Mouse (Mus musculus): ENCODE results near the gene Atp1b1. TPM values are rescaled to one million over a fixed set of nuclear protein-coding genes. Genes with fewer than 3 reads are reported as not detected.

Atp1b1 gene
- polyA plus RNA-seq, 1 experiment, result 116 TPM

DNA sequence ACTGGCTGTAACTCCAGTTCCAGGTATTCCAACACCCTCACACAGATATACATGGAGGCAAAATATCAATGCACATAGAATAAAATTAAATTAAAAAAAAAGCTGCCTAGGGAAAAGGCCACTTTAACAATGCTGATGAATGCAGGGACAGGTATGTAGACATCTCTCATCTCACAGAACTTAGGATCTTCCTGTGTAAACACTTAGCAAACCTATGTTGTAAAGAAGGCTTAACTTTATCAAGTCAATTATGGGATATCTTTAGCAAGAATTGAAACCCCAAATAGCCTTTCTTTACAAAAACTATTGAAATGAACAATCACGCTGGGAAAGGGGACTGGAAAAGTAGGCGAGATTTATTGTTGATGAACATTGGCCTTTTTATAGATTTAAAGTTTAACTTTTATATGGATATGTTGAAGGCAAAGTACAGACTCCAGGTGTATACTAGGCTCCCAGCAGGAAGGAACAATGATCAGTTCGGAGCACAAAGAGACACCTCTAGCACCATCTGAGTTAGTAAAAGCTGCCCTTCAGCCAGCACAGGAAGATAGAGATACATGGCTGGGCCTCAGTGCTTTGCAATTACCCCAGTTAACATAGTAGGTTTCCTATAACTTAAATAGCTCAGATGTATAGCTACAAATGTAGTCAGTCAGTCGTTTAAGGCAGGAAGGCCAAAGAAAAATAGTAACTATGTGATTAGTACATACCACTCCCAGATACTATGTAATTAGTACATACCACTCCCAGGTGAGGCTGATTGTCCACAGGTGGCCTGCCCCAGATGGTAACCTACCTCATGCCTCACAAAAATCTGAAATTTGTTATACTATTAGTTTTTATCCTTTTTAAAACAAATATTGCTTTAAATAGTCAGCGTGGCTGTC lies 22.8 kb upstream of the Atp1b1 start:
- H3K9ac ChIP-seq (ENCODE audit: low read depth, poor library complexity, severe bottlenecking), result no peak overlapping the region
- TF ChIP-seq CTCF (IDR thresholded peaks at IDR 0.05; ENCODE audit: low read depth, low read length), result no peak
- no peak for TF ChIP-seq EP300 (IDR thresholded peaks at IDR 0.05; ENCODE audit: insufficient read depth, low read depth, low read length)
- TF ChIP-seq POLR2A (IDR thresholded peaks at IDR 0.05; ENCODE audit: insufficient read depth, low read length), result no peak
- H3K9me3 ChIP-seq (replicated peaks; ENCODE audit: control insufficient read depth, insufficient read depth, low read length, poor library complexity, severe bottlenecking), result no peaks in the 10 kb centered on the region
- H3K27me3 ChIP-seq (ENCODE audit: control insufficient read depth, insufficient read depth, low read length, poor library complexity, severe bottlenecking), result no peaks in the 10 kb centered on the region
- H3K4me1 ChIP-seq (ENCODE audit: control insufficient read depth, insufficient read depth, low read length), result peaks cover 3% of the 10 kb centered on the region
- H3K27ac ChIP-seq (ENCODE audit: insufficient read depth, low read length), result no peak overlapping the region
- no peaks in the 10 kb centered on the region for H3K36me3 ChIP-seq (ENCODE audit: control insufficient read depth, insufficient read depth, low read length, poor library complexity, severe bottlenecking)
- H3K4me3 ChIP-seq (ENCODE audit: low read depth, low read length), result no peak overlapping the region

DNA sequence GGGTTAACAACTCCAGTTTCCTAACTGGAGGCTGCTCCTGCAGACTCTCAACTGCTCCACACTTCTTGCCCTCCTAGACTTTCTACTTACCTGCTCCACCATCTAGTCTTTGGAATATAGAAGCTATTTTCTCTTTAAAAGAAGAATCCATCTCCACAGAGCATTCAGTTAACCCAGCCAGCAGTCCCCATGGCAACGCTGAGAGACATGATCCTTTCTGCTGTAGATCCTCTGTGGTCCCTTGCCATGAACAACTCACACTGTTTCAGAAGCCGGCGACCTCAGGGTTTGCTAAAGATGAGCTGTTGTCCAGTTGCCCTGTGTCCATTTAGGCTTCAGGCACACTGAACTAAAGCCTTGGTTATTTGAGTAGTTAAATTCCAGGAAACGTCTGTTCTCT lies 17.7 kb upstream of the Atp1b1 start:
- TF ChIP-seq EP300 (IDR thresholded peaks at IDR 0.05; ENCODE audit: insufficient read depth, low read depth, low read length), result no peak
- no peak for TF ChIP-seq CTCF (IDR thresholded peaks at IDR 0.05; ENCODE audit: low read depth, low read length)
- TF ChIP-seq POLR2A (IDR thresholded peaks at IDR 0.05; ENCODE audit: insufficient read depth, low read length), result no peak
- H3K9ac ChIP-seq (ENCODE audit: low read depth, poor library complexity, severe bottlenecking), result no peak overlapping the region

DNA sequence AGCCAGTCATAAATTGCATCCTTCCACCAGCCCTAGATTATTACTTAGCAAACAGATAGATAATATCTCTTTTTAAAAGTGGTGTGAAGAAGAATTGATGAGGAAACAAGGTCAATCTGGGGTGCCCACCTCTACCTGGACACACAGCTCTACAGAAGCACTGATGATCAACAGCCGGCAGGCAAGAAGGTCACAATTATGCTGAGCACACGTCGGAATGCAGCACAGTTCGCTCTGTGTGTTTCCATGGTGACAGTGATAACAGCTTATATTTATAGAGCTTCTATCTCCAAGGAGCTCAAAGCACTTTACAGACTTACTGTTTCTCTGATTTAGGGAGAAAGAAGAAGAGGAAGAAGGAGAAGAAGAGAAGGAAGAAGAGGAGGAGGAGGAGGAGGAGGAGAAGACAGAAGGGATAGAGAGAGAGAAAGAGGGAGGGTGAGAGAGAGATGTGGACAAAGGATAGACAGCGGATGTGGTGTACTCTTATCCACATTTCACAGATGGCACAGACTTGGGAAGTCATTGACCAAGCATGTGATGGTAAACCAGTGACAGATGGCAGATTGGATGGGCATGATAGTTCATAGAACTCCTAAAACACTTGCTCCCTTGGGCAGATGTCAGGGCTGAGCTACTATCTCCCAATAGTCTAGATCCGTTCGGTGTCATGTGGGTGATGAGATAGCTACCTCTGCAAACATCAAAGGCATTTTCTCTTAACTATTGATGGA lies 16.8 kb upstream of the Atp1b1 start:
- Histone ChIP-seq H3K27me3 (ENCODE audit: control insufficient read depth, insufficient read depth, low read length, poor library complexity, severe bottlenecking) (no peaks in the 10 kb centered on the region), H3K4me3 (ENCODE audit: low read depth, low read length) (no peak overlapping the region), H3K9ac (ENCODE audit: low read depth, poor library complexity, severe bottlenecking) (no peak overlapping the region), H3K9me3 (replicated peaks; ENCODE audit: control insufficient read depth, insufficient read depth, low read length, poor library complexity, severe bottlenecking) (no peaks in the 10 kb centered on the region; the same call in 1 of the 2 replicates), H3K4me1 (ENCODE audit: control insufficient read depth, insufficient read depth, low read length) (peaks cover 2% of the 10 kb centered on the region), H3K27ac (ENCODE audit: insufficient read depth, low read length) (no peak overlapping the region), H3K36me3 (ENCODE audit: control insufficient read depth, insufficient read depth, low read length, poor library complexity, severe bottlenecking) (no peaks in the 10 kb centered on the region)
- TF ChIP-seq POLR2A (IDR thresholded peaks at IDR 0.05; ENCODE audit: insufficient read depth, low read length) (no peak), CTCF (IDR thresholded peaks at IDR 0.05; ENCODE audit: low read depth, low read length) (no peak), EP300 (IDR thresholded peaks at IDR 0.05; ENCODE audit: insufficient read depth, low read depth, low read length) (no peak)

More for the DNA sequence above, 17.7 kb upstream of the Atp1b1 start:
- Histone ChIP-seq H3K4me3 (ENCODE audit: low read depth, low read length) (no peak overlapping the region), H3K27me3 (ENCODE audit: control insufficient read depth, insufficient read depth, low read length, poor library complexity, severe bottlenecking) (no peaks in the 10 kb centered on the region), H3K27ac (ENCODE audit: insufficient read depth, low read length) (no peak overlapping the region), H3K4me1 (ENCODE audit: control insufficient read depth, insufficient read depth, low read length) (no peaks in the 10 kb centered on the region), H3K36me3 (ENCODE audit: control insufficient read depth, insufficient read depth, low read length, poor library complexity, severe bottlenecking) (no peaks in the 10 kb centered on the region), H3K9me3 (replicated peaks; ENCODE audit: control insufficient read depth, insufficient read depth, low read length, poor library complexity, severe bottlenecking) (no peaks in the 10 kb centered on the region; the same call in 1 of the 2 replicates)

DNA sequence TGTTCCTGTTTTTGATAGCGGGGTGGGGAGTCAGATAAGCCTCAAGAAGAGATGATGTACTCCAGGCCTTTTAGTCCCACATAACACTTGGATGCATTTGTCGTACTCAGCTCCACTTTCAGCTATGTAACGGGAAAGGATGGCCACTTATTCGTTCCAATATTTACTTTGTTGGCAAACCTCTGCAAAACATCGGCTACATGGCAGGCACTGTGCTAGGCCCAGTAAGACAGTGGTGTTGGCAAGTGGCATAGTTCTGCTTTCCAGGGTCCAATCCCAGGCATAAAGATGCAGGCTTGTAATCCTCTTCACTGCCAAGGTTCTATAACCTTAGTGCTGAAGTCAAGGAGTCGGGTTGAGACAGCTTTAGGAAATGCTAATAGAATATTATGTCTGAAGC lies 16.2 kb upstream of the Atp1b1 start:
- TF ChIP-seq EP300 (IDR thresholded peaks at IDR 0.05; ENCODE audit: insufficient read depth, low read depth, low read length) (no peak), POLR2A (IDR thresholded peaks at IDR 0.05; ENCODE audit: insufficient read depth, low read length) (no peak), CTCF (IDR thresholded peaks at IDR 0.05; ENCODE audit: low read depth, low read length) (no peak)
- Histone ChIP-seq H3K9me3 (replicated peaks; ENCODE audit: control insufficient read depth, insufficient read depth, low read length, poor library complexity, severe bottlenecking) (no peaks in the 10 kb centered on the region; the same call in 1 of the 2 replicates), H3K9ac (ENCODE audit: low read depth, poor library complexity, severe bottlenecking) (no peak overlapping the region), H3K27ac (ENCODE audit: insufficient read depth, low read length) (no peak overlapping the region), H3K4me3 (ENCODE audit: low read depth, low read length) (no peak overlapping the region), H3K36me3 (ENCODE audit: control insufficient read depth, insufficient read depth, low read length, poor library complexity, severe bottlenecking) (no peaks in the 10 kb centered on the region), H3K4me1 (ENCODE audit: control insufficient read depth, insufficient read depth, low read length) (peaks cover 2% of the 10 kb centered on the region), H3K27me3 (ENCODE audit: control insufficient read depth, insufficient read depth, low read length, poor library complexity, severe bottlenecking) (no peaks in the 10 kb centered on the region)

DNA sequence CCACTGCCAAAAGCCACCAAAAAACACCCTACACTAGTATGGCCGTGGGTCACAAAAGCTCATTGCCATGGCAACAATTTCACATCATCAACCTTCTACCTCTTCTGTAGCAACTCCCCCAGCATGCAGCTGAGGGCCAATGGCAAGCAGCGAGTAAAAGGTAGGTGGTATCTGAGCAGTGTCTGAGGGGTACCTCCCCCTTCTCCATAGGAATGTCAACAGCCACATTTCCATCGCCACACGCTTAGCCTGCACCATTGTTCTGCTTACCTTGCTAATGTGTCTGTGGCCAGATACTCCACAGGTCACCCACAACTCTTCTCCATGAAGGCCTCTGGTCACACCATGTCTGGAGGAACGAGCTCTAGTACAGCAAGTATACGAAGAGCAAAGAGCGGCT lies 15.2 kb upstream of the Atp1b1 start:
- TF ChIP-seq POLR2A (IDR thresholded peaks at IDR 0.05; ENCODE audit: insufficient read depth, low read length), result no peak
- TF ChIP-seq EP300 (IDR thresholded peaks at IDR 0.05; ENCODE audit: insufficient read depth, low read depth, low read length), result no peak
- TF ChIP-seq CTCF (IDR thresholded peaks at IDR 0.05; ENCODE audit: low read depth, low read length), result no peak
- Histone ChIP-seq H3K4me1 (ENCODE audit: control insufficient read depth, insufficient read depth, low read length) (peaks cover 2% of the 10 kb centered on the region), H3K4me3 (ENCODE audit: low read depth, low read length) (no peak overlapping the region), H3K36me3 (ENCODE audit: control insufficient read depth, insufficient read depth, low read length, poor library complexity, severe bottlenecking) (no peaks in the 10 kb centered on the region), H3K27me3 (ENCODE audit: control insufficient read depth, insufficient read depth, low read length, poor library complexity, severe bottlenecking) (no peaks in the 10 kb centered on the region), H3K27ac (ENCODE audit: insufficient read depth, low read length) (no peak overlapping the region), H3K9ac (ENCODE audit: low read depth, poor library complexity, severe bottlenecking) (no peak overlapping the region), H3K9me3 (replicated peaks; ENCODE audit: control insufficient read depth, insufficient read depth, low read length, poor library complexity, severe bottlenecking) (no peaks in the 10 kb centered on the region; the same call in 1 of the 2 replicates)

Measured in ES-Bruce4 (cell line).